Mouse (Mus musculus): ENCODE results near the gene Cdkn1a.
"Not testable (repeated sequence)": the region's sequence is repeated elsewhere in the genome, so short reads cannot be mapped to it uniquely, and the experiment has no call there.

The Cdkn1a gene

GRCm38 (mm10) chr17:29090776-29091175 is at the start of gene Cdkn1a:
TSS of gene Cdkn1a (plus strand) at chr17:29090976.
- no peak for DNase-seq

DNA sequence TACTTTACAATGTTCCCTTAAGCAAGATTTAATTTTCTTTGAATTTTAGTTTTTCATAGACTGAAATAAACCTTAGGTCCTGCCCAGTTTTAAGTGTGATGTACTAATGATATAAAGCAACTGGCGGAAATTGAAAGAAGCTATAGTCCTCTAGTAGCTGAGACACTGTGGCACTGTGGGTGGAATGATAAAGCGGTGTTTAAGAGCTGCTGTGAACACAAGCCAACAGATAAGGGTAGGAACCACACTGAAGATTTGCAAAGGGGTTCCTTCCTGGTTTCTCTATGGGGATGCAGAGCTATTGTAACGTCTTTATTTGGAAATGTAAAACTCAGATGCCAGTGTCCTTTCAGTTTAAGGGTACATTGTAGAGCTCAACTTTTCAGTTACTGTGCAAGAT is 49.1 kb upstream of the Cdkn1a start:
- not testable (repeated sequence) for DNase-seq

- DNase-seq: no peak
Observed at GRCm38 (mm10) chr17:29042569-29042968, 48.2 kb upstream of the Cdkn1a start.

DNA sequence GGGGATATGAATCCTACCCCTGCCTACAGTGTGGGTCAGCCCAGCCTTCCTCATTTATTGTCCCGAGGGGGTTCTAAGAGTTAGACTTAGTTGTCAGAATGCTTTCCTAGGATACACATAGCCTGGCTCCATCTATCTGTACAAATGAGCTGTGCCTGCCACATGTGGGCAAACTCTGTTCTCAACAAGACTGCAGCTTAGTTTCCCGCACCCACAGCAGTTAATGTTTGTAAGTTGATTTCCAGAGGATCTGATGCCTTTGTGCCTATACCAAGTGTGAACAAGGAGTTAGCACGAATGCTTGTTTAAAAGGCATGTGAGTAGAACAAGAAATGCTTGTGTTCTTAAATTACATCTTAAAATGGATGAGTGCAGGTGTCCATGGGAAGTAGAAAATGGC is 47.2 kb upstream of the Cdkn1a start:
- DNase-seq: no peak

GRCm38 (mm10) chr17:29044146-29044924 is 46.4 kb upstream of the Cdkn1a start:
- DNase-seq: no peak

DNA sequence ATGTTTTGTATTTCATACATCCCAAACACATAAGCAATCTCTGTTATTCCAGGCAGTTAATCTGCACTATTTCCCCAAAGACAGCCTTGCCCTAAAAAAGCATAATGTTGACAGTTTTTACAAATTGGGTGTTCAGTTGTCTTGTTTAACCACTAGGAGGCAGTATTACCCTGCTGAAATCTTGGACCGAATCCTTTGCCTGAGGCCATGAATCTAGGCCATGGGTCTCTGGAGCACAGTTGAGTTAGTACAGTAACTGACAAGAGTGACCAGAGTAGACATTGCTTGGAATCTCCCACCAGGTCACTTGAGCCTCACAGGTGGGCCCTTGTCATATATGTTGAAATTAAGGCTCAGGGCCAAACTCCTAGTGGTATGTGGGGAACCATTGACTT is 45.9 kb upstream of the Cdkn1a start:
- no peak for DNase-seq

DNA sequence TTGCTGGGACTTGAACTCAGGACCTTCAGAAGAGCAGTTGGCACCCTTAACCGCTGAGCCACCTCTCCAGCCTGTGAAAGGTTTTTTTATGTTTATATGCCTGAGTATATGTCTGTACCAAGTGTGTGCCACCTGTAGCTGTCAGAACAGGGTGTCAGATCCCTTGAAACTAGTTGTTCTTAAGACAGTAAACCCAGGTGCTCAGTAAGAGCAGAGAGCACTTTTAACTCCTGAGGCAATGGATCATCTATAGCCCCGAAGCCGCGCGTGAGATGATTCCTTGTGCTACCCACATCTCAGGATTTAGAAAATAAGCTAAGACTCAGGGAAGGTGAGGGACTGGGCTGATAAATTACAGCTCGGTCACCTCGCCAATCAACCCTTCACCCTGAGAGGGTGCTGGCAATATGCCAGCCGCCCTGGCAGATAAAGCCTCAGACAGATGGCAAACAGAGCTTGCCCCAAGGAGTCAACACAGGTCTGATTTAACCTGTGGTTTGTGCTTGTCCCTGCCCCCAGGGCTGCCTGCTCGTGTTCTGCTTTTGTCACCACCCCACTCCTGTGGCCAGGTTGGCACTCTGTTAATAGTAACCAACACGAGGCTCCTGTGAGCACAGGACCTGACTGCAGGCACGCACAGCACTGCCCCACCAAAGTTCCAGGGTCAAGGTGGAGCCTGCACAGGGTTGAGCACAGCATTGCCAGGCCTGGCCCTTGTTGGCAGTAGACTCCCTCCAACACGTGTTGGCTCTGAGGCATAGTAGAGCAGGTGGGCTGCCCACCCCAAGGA is 44.8 kb upstream of the Cdkn1a start:
- peak; percentile 81 to 86 for DNase-seq

DNA sequence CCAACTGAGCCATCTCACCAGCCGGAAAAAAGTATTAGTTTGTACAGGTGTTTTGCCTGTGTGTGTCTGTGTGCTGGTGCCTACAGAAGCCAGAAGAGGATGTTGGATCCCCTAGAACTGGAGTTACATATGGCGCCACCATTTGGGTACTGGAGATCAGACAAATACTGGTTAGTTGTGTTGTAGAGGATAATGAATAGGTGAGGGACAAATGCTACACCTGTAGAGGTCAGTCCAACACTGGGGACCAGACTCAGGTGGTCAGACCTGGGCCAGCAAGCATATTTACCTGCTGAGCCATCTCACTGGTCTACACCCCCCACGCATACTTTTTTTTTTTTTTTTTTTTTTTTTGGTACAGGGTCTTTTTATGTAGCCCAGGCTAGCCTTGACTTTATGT is 43.9 kb upstream of the Cdkn1a start:
- no peak for DNase-seq

- no peak for DNase-seq
Observed at GRCm38 (mm10) chr17:29047697-29048514, 42.9 kb upstream of the Cdkn1a start.

DNA sequence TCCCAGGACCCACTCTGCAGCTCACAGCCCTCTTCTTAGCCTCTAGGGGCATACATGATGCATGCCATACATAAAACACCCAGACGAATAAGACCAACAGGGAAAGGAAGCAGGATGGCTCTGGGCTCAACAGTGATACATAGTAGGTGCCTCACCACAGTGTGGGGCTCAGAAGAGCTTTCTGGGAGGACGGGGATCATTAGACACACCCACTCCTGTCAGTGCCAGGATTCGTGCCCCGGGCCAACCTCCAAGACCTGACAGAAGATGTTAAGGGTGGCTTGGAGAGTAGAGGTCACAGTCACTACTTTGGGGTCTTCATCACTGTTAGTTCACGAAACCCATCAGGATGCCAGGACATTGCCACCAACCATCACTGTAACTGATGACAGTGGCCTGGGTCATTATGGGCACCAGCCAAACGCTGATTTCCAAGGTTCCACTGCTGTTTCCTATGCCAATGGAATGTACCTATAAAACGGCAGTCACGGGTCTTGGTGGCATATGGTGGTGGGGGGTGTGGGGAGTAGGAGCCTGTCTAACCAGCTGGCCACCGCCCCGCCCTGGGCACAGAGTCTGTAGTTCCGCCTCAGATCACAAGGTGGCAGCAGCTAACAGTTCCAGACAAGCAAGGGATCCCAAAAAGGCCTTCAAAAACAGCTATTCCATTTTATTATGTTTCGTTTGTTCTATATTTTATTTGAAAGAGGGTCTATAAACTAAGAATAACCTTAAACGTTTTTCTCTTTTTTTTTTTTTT is 41.8 kb upstream of the Cdkn1a start:
- DNase-seq: peak; percentile 64 to 86

GRCm38 (mm10) chr17:29049508-29049889 is 41.3 kb upstream of the Cdkn1a start:
- DNase-seq: no peak

GRCm38 (mm10) chr17:29049923-29050322 is 40.9 kb upstream of the Cdkn1a start:
- DNase-seq: no peak

DNA sequence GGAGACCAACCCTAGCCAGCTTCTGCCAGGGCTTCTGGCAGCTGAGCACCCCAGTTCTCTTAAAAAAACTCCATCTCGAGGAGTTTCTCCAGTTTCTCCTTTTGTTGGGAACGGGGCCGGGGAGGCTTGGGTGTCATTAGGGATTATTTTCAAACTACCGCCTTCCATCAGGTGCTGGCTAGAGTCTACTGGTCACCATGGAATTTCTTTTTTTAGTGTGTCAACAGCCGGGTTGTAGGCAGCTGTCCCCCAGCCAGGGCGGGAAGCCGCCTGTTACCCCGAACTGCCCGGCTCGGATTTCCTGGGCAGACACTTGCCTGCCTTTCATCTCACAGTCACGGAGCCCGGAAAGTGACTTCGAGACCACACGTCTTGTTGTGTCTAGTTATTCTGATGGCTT is 40.0 kb upstream of the Cdkn1a start:
- DNase-seq: no peak

DNA sequence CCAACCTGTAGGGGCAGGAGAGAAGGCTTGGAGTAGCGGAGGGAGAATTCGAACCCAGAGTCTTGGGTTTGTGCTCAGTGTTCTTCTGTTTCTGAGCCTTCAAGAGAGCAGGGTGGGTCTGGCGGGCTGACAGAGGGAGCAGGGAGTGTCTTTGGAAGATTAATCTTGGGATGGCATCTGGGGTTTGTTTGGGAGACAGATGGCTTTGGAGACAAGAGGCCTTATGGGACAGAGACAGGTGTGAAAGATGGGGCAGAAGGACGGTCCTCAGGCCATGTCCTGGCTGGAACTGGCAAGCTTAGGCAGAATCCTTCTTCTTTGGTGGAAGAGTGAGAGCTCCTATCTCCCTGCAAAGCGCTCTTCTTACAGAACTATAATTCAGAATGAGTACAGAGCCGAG is 37.7 kb upstream of the Cdkn1a start:
- no peak for DNase-seq

DNA sequence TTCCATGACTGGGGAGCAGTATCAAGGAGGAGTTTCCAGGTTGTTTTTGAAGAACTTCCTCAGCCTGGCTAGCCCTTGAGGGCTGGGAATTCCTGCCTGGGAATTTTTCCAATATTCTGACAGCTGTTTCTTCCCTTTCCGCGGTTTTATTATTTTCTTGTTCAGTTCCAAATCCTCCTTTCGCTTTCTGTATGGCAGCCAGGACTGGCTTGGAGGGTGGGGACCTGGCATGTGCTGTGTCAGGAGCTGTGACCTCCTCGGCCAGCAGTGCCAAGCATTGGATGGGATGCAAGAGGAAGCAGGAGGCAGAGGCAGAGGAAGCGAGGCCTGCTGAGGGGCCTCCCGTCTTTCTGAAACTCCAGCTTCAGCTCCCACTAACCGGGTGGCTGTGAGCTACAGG is 36.9 kb upstream of the Cdkn1a start:
- DNase-seq: peak; percentile 47 to 60

DNA sequence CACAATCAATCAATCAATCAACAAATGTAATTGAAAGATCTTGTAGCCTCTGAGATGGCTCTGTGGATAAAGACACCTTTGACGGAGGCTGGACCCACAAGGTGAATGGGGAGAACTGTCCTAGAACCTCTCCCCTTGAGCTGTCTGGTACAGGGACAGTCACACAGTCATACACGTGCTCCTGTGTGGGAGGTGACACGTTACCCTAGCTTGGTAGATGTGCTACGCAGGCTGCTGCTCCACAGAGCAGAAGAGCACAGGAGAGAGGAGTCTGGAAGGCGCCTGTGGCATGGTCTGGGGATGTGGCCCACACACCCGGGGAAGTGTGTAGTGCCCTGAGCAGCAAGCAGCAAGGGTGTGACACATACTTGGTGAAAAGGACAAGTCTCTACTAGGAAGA is 36.3 kb upstream of the Cdkn1a start:
- DNase-seq: no peak

DNA sequence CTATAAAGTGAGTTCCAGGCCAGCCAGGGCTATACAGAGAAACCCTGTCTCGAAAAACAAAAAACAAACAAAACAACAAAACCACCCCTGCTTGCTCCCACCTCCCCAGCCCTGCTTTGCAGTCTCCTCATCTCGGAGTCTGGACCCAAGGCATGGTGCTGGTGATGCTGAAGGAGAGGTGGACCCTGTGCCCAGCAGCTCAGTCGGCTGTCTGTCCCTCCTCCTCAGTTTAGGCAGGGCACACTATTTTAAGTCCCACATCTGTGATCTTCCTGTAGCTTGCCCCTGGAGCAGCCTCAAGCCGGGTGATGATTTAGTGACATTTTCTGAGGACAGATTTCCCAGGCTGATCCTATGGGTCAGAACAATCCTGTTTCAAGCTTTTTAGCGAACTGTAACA is 35.2 kb upstream of the Cdkn1a start:
- DNase-seq: no peak

GRCm38 (mm10) chr17:29056207-29056606 is 34.6 kb upstream of the Cdkn1a start:
- DNase-seq: no peak

DNA sequence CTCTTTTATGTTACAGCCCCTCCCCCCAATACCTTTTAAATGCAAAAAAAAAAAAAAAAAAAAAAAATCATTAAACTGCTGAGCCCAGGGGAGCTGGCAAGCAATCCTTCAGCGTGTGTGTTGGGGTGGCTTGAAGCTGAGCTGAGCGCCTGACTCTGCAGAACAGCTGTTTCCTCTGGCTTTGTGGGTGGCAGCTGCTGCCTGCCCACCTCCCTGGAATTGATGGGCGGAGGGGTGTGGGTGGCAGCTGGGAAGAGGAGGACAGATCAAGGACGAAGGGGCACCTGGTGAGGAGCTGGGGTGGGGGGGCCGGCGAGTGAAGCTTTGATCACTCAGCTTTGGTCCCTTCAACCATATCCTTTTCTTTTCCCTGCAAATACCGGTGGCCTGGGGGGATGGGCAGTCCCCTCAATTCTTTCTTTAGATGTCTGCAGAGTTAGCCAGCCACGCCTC is 34.1 kb upstream of the Cdkn1a start:
- no peak for DNase-seq

DNA sequence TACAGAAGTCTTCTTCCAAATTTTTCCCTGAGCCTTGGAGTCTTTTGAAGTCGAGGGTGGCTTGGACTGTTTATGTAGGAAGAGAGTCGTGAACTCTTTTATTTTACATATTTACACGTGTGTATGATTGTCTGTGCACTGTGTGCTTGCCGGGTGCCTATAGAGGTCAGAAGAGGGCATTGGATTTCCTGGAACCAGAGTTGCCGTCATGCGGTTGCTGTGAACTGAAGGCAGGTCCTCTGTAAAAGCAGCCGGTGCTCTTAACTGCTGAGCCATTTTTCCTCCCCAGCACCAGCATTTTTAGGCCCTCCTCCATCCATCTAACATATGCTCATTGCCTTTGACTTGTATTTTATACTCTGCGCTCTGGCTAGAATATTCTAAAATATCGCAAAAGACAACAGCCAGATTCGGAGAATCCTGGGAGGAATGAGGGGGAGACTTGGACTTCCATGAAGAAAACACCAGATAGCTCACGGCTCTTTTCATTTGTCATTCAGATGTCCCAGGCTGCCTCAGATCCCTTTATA is 33.4 kb upstream of the Cdkn1a start:
- no peak for DNase-seq

- DNase-seq: peak in 1 of 2 experiments; percentile 31
Observed at GRCm38 (mm10) chr17:29057961-29058360, 32.8 kb upstream of the Cdkn1a start.

- no peak for DNase-seq
Observed at GRCm38 (mm10) chr17:29058487-29058886, 32.3 kb upstream of the Cdkn1a start.

All from kidney, adult 8-10 months (tissue).